Mouse (Mus musculus): ENCODE measurements at regions not wholly inside any gene's neighbourhood (a gene's known extent, or its start where the extent isn't known, plus 50 kb on each side); places are given as distances from the start of the nearest gene placed in this dataset.

DNA sequence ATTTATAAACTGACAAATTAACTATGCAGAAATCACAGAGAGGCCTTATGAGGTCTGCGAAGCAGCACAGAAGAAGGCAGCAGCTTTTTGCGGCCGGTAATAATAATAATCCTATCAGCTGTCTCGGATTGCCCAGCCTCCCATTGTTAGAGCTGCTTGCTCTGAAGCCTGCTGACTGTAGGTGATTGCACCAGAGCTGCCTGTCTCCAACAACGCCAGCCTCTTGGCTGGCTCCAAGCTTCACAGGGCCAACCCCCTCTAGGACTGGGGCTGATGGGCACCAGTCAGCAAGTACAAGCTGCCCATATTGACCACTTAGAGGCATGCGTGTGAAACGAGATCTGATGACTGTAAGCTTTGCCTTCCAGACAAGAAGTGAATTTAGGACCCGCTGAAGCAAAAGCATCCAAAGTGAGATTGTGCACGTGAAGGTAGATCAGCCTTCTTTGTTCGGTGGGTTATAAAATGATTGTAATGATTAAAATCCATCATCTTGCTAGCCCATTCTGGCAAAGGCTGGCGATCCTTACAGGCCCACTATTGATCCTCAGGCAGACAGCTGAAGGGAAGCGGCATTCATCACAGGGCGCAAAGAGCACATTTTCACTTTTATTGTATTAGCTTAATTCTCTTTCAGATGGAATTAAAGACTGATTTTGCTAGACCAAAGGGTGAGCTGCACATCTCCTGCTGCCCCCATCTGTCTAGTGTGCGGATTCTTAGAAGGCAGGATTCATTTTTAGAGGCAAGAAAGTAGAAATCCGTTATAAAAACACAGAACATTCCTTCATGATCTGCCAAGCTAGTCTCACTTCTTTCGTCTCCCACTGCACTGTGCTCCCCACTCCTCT is 503.2 kb upstream of the Smim15 start:
- DNase-seq (ENCODE audit: low spot score): no peak

DNA sequence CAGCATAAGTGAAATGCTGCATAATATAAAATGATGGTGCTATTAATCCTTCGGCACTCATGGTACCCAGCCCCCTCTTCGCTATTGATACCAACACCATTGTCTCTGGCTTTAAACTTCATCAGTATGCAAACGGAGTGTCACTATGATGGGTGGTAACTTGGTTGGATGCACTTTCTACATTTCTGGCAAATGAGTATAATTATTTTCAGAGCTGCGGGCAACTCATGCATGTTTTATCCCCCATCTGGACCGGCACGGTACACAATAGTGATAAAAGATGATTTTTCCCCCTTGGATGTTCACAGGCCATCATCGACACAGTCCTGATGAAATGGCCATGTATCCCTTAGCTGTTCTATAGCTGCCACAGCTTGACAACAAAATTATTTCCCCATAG is 503.9 kb upstream of the Smim15 start:
- no peak for DNase-seq (ENCODE audit: low spot score)

DNA sequence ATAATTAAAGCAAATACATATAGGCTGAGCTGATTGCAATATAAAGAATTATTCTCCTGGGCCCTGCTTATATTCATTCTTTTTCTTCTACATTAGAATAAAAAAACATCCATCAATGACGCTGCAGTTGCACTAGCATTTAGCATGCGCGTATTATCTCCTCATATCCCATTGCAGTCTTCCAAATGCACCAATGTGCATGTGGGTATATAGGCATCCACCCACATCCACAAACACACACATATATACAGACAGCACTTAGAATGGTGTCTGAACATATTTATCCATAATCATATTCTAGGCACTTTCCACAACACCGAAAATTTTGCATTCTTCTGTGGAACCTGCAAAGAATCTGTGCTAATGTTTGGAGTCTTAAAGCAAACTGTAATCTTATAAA is 504.4 kb upstream of the Smim15 start:
- no peak for DNase-seq (ENCODE audit: low spot score)

GRCm38 (mm10) chr13:107539326-107539725 is 504.9 kb upstream of the Smim15 start:
- no peak for DNase-seq (ENCODE audit: low spot score)

DNA sequence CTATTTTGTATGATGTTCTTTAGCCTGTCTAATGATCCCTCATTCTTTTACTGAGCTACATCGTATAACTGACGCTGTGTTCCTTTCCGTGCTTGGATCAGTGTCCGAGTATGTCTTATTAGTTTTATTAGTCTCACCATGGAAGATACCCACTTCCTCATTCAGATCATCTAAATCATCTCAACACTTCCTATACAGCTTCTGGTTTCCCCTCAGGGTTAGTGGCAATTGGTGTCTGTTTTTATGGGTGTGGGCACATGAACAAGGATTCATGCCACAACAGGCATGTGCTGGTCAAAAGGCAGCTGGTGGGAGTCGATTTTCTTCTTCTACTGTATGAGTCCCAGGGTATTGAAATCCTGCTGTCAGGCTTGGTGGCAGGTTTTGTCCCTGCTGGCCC is 509.0 kb upstream of the Smim15 start:
- DNase-seq (ENCODE audit: low spot score): no peak

GRCm38 (mm10) chr13:107533323-107533722 is 510.9 kb upstream of the Smim15 start:
- no peak for DNase-seq (ENCODE audit: low spot score)

GRCm38 (mm10) chr13:107531528-107531927 is 509.6 kb upstream of the Kif2a start:
- no peak for DNase-seq (ENCODE audit: low spot score)

GRCm38 (mm10) chr13:107531026-107531425 is 509.1 kb upstream of the Kif2a start:
- DNase-seq (ENCODE audit: low spot score): no peak

DNA sequence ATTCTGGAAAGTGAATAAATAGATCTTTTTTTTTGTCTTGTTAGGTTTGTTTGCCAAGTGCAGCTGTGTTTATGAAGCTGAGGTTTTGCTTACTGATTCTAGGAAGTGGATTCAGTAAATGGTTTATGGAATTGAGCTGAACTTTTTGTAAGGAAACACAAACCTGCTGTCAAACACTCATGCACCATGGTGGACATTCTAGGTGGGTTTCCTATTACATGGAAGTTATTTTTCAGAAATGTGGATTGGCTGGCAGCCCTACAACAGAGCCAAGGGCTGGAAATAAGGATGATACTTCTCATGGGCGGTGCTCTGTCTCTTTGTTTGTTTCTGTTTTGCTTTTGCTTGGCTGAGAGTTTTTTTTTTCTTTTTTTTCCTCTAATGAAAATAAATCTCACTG is 508.5 kb upstream of the Kif2a start:
- no peak for DNase-seq (ENCODE audit: low spot score)

- DNase-seq (ENCODE audit: low spot score): no peak
These were observed 507.0 kb upstream of the Kif2a start for GRCm38 (mm10) chr13:107528724-107529456.

- peak; percentile 59 for DNase-seq (ENCODE audit: low spot score)
These were observed 501.0 kb upstream of the Kif2a start for GRCm38 (mm10) chr13:107522942-107523341.

GRCm38 (mm10) chr13:107514236-107514635 is 492.3 kb upstream of the Kif2a start:
- DNase-seq (ENCODE audit: low spot score): no peak

- DNase-seq (ENCODE audit: low spot score): no peak
These were observed 491.6 kb upstream of the Kif2a start for GRCm38 (mm10) chr13:107513274-107514146.

DNA sequence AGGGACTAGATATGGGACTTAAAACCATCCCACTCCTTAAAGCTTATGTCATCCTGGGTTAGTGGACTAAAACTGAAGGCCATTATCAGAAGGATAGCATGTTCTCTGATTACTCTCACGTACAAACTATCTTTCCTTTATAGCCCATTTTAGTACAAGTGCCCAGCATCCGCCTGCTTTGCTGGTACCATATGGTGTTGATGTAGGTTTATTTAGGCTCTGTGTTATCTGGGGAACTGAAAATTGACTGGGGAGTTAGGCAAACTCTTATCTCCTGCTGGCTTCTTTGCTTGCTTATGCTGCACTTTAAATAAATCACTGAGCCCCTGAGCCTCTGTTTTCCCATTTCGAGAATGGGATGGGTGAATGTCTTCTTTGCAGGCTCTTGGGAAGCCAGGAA is 485.4 kb upstream of the Kif2a start:
- no peak for DNase-seq (ENCODE audit: low spot score)

GRCm38 (mm10) chr13:107506832-107507231 is 484.9 kb upstream of the Kif2a start:
- DNase-seq (ENCODE audit: low spot score): no peak

DNA sequence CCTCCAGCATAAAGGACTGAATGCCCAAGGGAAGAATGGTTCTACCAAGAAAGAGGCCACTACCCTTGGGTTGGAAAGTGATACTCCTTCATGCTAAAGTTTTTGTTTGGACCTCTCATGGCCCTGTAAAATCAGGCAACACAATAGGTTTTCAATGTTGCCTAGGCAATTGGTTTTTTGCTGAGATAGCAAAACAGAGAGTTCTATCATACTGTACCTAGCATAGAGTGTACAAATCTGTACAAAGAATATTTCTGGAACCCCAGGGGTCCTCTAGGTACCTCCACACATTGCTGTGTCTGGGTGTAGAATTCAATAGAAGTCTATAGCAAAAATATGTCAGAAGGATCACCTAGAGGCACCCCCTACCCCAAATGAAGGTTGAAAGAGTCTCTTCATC is 483.4 kb upstream of the Kif2a start:
- no peak for DNase-seq (ENCODE audit: low spot score)

- DNase-seq (ENCODE audit: low spot score): no peak
These were observed 480.3 kb upstream of the Kif2a start for GRCm38 (mm10) chr13:107502261-107502660.

DNA sequence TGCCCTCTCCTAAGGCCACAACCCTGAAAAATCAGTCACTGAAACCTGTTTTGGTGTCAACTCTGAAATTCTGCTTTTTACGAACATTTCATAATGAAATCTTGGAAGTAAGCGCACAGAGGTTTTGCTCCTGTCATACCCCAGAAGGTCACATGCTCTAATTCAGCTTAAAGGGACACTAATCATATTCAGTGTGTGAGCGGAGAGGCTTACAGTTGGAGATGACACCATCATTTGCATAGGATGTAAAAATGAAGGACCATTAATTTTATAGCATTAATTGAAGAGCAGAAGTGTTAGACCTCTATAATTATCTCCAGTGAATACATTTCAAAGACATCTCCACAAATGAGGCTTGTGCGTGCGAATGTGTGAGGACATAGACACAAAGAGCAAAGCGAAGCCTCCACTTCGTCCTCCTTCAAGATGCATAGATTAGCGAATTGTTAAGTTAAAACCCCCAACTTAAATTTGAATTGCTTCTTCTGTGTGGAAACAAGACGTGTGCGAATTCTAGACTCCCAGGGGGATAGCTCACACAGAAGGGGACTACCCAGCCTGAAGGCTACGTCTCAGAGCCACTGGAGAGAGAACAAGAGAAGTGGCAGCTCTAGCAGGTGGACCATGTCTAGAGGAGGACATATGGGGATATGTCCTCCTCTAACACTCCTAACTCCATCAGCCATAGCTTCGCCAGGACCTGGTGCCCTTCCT is 479.0 kb upstream of the Kif2a start:
- DNase-seq (ENCODE audit: low spot score): no peak

DNA sequence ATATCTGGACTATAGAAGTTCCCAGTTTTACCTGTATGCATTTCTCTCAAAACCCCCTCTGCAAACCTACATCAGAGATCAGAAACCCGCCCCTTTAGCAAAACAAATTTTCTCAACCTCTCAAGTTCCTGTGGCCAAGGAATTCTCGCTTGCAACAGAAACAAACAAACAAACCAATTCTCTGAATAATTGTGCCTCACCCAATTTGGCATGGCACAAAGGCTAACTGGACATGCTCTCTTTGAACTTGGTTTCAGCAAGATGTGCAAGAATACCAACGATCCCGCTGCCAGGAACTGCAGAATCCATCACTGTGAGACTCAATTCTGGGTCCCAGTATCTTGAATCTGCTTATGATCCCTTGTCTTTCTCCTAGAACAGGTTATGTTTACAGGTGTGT is 477.4 kb upstream of the Kif2a start:
- DNase-seq (ENCODE audit: low spot score): no peak

DNA sequence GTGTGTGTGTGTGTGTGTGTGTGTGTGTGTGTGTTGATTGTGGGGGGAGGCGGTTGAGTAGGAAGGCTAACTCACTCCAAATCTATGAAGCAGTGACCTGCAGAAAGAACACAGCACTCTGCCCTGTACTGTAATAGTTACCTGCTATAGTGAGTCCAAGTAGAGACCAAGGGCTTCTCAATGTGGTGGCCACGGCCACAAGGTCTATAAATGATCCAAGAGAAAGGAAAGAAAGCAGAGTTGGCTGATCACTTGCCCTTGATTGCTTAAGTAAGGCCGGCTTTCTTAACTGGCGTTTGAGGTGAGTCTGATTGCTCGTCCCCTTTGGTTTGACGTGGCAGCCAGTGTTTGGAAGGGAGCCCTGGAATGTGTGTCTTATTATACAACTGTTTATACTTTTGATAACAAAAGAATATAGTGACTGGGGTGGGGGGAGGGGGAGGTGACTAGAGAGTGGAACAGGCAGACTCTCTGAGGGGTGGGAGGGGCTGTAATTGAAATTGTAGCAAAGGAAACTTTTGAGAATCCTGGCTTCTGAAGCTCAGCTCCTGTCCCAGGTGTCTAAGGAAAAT is 473.3 kb upstream of the Kif2a start:
- DNase-seq (ENCODE audit: low spot score): no peak

- DNase-seq (ENCODE audit: low spot score): no peak
These were observed 471.8 kb upstream of the Kif2a start for GRCm38 (mm10) chr13:107493765-107494164.

All from thymus, postnatal 0 days (tissue).